Mouse (Mus musculus): ENCODE measurements around the gene Ggt1. TPM values are rescaled to one million over a fixed set of nuclear protein-coding genes. Genes with fewer than 3 reads are reported as not detected.
"Not testable (repeated sequence)": the region's sequence is repeated elsewhere in the genome, so short reads cannot be mapped to it uniquely, and the experiment has no call there.

Ggt1 gene
- polyA plus RNA-seq, 1 experiment from 2014 or later, result 2.0 TPM

- H3K4me1 ChIP-seq, result peaks cover 14% of the 10 kb centered on the region
- H3K27ac ChIP-seq, result no peak overlapping the region
- no peak overlapping the region for H3K4me2 ChIP-seq (replicated peaks)
- H3K27me3 ChIP-seq, result no peaks in the 10 kb centered on the region
- H3K36me3 ChIP-seq, result peaks cover 53% of the 10 kb centered on the region
- H3K9ac ChIP-seq, result no peak overlapping the region
- ATAC-seq (ENCODE audit: low FRiP score), result no peak
- 92% methylated on average over 4 of the region's 4 CpGs for WGBS
- H3K4me3 ChIP-seq, result no peak overlapping the region
- H3K9me3 ChIP-seq (replicated peaks), result no peaks in the 10 kb centered on the region
These were observed 39.8 kb upstream of the Ggt1 start for GRCm38 (mm10) chr10:75521643-75522042.

GRCm38 (mm10) chr10:75525450-75525849 lies 36.0 kb upstream of the Ggt1 start:
- H3K9ac ChIP-seq; ATAC-seq (ENCODE audit: low FRiP score); H3K9me3 ChIP-seq (replicated peaks); H3K4me3 ChIP-seq; H3K27ac ChIP-seq; H3K4me1 ChIP-seq; H3K27me3 ChIP-seq; H3K4me2 ChIP-seq (replicated peaks): not testable (repeated sequence)
- H3K36me3 ChIP-seq, result peaks cover 59% of the 10 kb centered on the region
- WGBS, result 88% methylated on average over 9 of the region's 9 CpGs

- Histone ChIP-seq H3K4me2 (replicated peaks) (no peak overlapping the region), H3K27me3 (no peaks in the 10 kb centered on the region), H3K9ac (0 out of 2 replicates have a peak overlapping the region, but pooled peaks have one; percentile 13), H3K36me3 (peaks cover 55% of the 10 kb centered on the region), H3K4me3 (no peak overlapping the region), H3K4me1 (no peaks in the 10 kb centered on the region), H3K27ac (no peak overlapping the region), H3K9me3 (replicated peaks) (no peaks in the 10 kb centered on the region)
- 90% methylated on average over 2 of the region's 2 CpGs for WGBS
- no peak for ATAC-seq (ENCODE audit: low FRiP score)
These were observed 31.1 kb upstream of the Ggt1 start for GRCm38 (mm10) chr10:75530322-75530721.

GRCm38 (mm10) chr10:75531532-75532090 lies 29.8 kb upstream of the Ggt1 start:
- Histone ChIP-seq H3K4me3 (no peak overlapping the region), H3K9ac (no peak overlapping the region), H3K36me3 (peaks cover 60% of the 10 kb centered on the region), H3K27ac (no peak overlapping the region), H3K9me3 (replicated peaks) (no peaks in the 10 kb centered on the region), H3K4me1 (no peaks in the 10 kb centered on the region), H3K27me3 (no peaks in the 10 kb centered on the region), H3K4me2 (replicated peaks) (no peak overlapping the region)
- WGBS, result 94% methylated on average over 9 of the region's 9 CpGs
- no peak for ATAC-seq (ENCODE audit: low FRiP score)

- no peaks in the 10 kb centered on the region for H3K4me1 ChIP-seq
- no peaks in the 10 kb centered on the region for H3K9me3 ChIP-seq (replicated peaks)
- no peaks in the 10 kb centered on the region for H3K27me3 ChIP-seq
- H3K4me3 ChIP-seq, result no peak overlapping the region
- no peak overlapping the region for H3K27ac ChIP-seq
- no peak overlapping the region for H3K9ac ChIP-seq
- no peak for ATAC-seq (ENCODE audit: low FRiP score)
- H3K4me2 ChIP-seq (replicated peaks), result no peak overlapping the region
- H3K36me3 ChIP-seq, result peaks cover 51% of the 10 kb centered on the region
- 93% methylated on average over 8 of the region's 8 CpGs for WGBS
These were observed 27.2 kb upstream of the Ggt1 start for GRCm38 (mm10) chr10:75534216-75534615.

- H3K4me3 ChIP-seq, result no peak overlapping the region
- H3K36me3 ChIP-seq, result peaks cover 49% of the 10 kb centered on the region
- no peak overlapping the region for H3K9ac ChIP-seq
- H3K9me3 ChIP-seq (replicated peaks), result no peaks in the 10 kb centered on the region
- ATAC-seq (ENCODE audit: low FRiP score), result no peak
- H3K27ac ChIP-seq, result no peak overlapping the region
- H3K4me2 ChIP-seq (replicated peaks), result no peak overlapping the region
- no peaks in the 10 kb centered on the region for H3K27me3 ChIP-seq
- H3K4me1 ChIP-seq, result no peaks in the 10 kb centered on the region
- WGBS, result 94% methylated on average over 8 of the region's 8 CpGs
These were observed 26.5 kb upstream of the Ggt1 start for GRCm38 (mm10) chr10:75534934-75535333.

- no peak overlapping the region for H3K4me3 ChIP-seq
- H3K9ac ChIP-seq, result no peak overlapping the region
- WGBS, result 94% methylated on average over 2 of the region's 2 CpGs
- H3K27me3 ChIP-seq, result no peaks in the 10 kb centered on the region
- no peaks in the 10 kb centered on the region for H3K9me3 ChIP-seq (replicated peaks)
- peaks cover 49% of the 10 kb centered on the region for H3K36me3 ChIP-seq
- ATAC-seq (ENCODE audit: low FRiP score), result no peak
- H3K4me2 ChIP-seq (replicated peaks), result no peak overlapping the region
- no peaks in the 10 kb centered on the region for H3K4me1 ChIP-seq
- H3K27ac ChIP-seq, result no peak overlapping the region
These were observed 26.0 kb upstream of the Ggt1 start for GRCm38 (mm10) chr10:75535423-75535822.

GRCm38 (mm10) chr10:75536123-75536522 lies 25.3 kb upstream of the Ggt1 start:
- H3K4me3 ChIP-seq, result no peak overlapping the region
- H3K9me3 ChIP-seq (replicated peaks), result no peaks in the 10 kb centered on the region
- H3K36me3 ChIP-seq, result peaks cover 45% of the 10 kb centered on the region
- 96% methylated on average over 5 of the region's 5 CpGs for WGBS
- no peaks in the 10 kb centered on the region for H3K27me3 ChIP-seq
- H3K4me1 ChIP-seq, result no peaks in the 10 kb centered on the region
- no peak overlapping the region for H3K9ac ChIP-seq
- ATAC-seq (ENCODE audit: low FRiP score), result no peak
- H3K4me2 ChIP-seq (replicated peaks), result no peak overlapping the region
- no peak overlapping the region for H3K27ac ChIP-seq

GRCm38 (mm10) chr10:75547901-75548300 lies 13.5 kb upstream of the Ggt1 start:
- Histone ChIP-seq H3K9ac (no peak overlapping the region), H3K4me1 (no peaks in the 10 kb centered on the region), H3K36me3 (0 out of 2 replicates have a peak, but pooled peaks cover under 1% of the 10 kb centered on the region), H3K27ac (no peak overlapping the region), H3K9me3 (replicated peaks) (peaks cover 9% of the 10 kb centered on the region; the same call in 1 of the 2 replicates), H3K27me3 (no peaks in the 10 kb centered on the region), H3K4me3 (no peak overlapping the region), H3K4me2 (replicated peaks) (no peak overlapping the region)
- ATAC-seq (ENCODE audit: low FRiP score), result no peak
- WGBS, result 75% methylated on average over 7 of the region's 7 CpGs

- H3K9ac ChIP-seq, result no peak overlapping the region
- no peak overlapping the region for H3K4me3 ChIP-seq
- no peaks in the 10 kb centered on the region for H3K4me1 ChIP-seq
- no peak overlapping the region for H3K27ac ChIP-seq
- H3K27me3 ChIP-seq, result no peaks in the 10 kb centered on the region
- H3K36me3 ChIP-seq, result peaks cover 7% of the 10 kb centered on the region
- WGBS, result 69% methylated on average over 14 of the region's 14 CpGs
- H3K9me3 ChIP-seq (replicated peaks), result peaks cover 9% of the 10 kb centered on the region; the same call in 1 of the 2 replicates
- H3K4me2 ChIP-seq (replicated peaks), result no peak overlapping the region
- ATAC-seq (ENCODE audit: low FRiP score), result no peak
These were observed 12.9 kb upstream of the Ggt1 start for GRCm38 (mm10) chr10:75548486-75548885.

GRCm38 (mm10) chr10:75549886-75550285 lies 11.5 kb upstream of the Ggt1 start:
- 77% methylated on average over 7 of the region's 7 CpGs for WGBS
- Histone ChIP-seq H3K4me3 (no peak overlapping the region), H3K9ac (no peak overlapping the region), H3K9me3 (replicated peaks) (peaks cover 9% of the 10 kb centered on the region; the same call in 1 of the 2 replicates), H3K27me3 (no peaks in the 10 kb centered on the region), H3K27ac (no peak overlapping the region), H3K4me2 (replicated peaks) (no peak overlapping the region), H3K36me3 (peaks cover 15% of the 10 kb centered on the region), H3K4me1 (no peaks in the 10 kb centered on the region)
- ATAC-seq (ENCODE audit: low FRiP score), result no peak

- Histone ChIP-seq H3K27me3 (no peaks in the 10 kb centered on the region), H3K9ac (no peak overlapping the region), H3K9me3 (replicated peaks) (no peaks in the 10 kb centered on the region), H3K27ac (no peak overlapping the region), H3K36me3 (peaks cover 15% of the 10 kb centered on the region), H3K4me2 (replicated peaks) (no peak overlapping the region), H3K4me3 (no peak overlapping the region), H3K4me1 (peaks cover 7% of the 10 kb centered on the region)
- ATAC-seq (ENCODE audit: low FRiP score), result no peak
- 47% methylated on average over 12 of the region's 12 CpGs for WGBS
These were observed 10.2 kb upstream of the Ggt1 start for GRCm38 (mm10) chr10:75551175-75551574.

- Histone ChIP-seq H3K4me3 (no peak overlapping the region), H3K4me2 (replicated peaks) (no peak overlapping the region), H3K9me3 (replicated peaks) (no peaks in the 10 kb centered on the region), H3K27me3 (no peaks in the 10 kb centered on the region), H3K27ac (no peak overlapping the region), H3K36me3 (peaks cover 15% of the 10 kb centered on the region), H3K4me1 (peaks cover 16% of the 10 kb centered on the region), H3K9ac (no peak overlapping the region)
- no peak for ATAC-seq (ENCODE audit: low FRiP score)
- 85% methylated on average over 2 of the region's 2 CpGs for WGBS
These were observed 9.3 kb upstream of the Ggt1 start for GRCm38 (mm10) chr10:75552106-75552505.
